Mouse (Mus musculus) lung, embryonic 14.5 days (tissue): ENCODE data around the gene Dclk2. TPM values are rescaled to one million over a fixed set of nuclear protein-coding genes. Genes with fewer than 3 reads are reported as not detected.

Experiments used
- ATAC-seq: fragments of 200-750 bp; cut with Nextera tagmentation; 2 replicates; pipeline ENCODE4 v1.8.0; 2017; ENCODE audit warnings: mild to moderate bottlenecking, moderate TSS enrichment, moderate library complexity; ENCODE audit not compliant: insufficient read depth
- DNase-seq: peaks from one replicate; pipeline ENCODE4 v3.0.0-alpha.2; 2015
- H3K27ac ChIP-seq: fragments of 300-500 bp; sonication (generic); 2 replicates; pipeline ENCODE4 v1.5.1; 2014; ENCODE audit warnings: low read depth, mild to moderate bottlenecking, moderate library complexity
- H3K27me3 ChIP-seq: fragments of 300-500 bp; sonication (generic); 2 replicates; pipeline ENCODE4 v1.6.1; 2014; ENCODE audit warnings: low read length, control low read depth; ENCODE audit not compliant: insufficient read depth
- H3K36me3 ChIP-seq: fragments of 300-500 bp; sonication (generic); 2 replicates; pipeline ENCODE4 v1.6.1; 2014; ENCODE audit warnings: control low read depth; ENCODE audit not compliant: insufficient read depth
- H3K4me1 ChIP-seq: fragments of 300-500 bp; sonication (generic); 2 replicates; pipeline ENCODE4 v1.6.1; 2014; ENCODE audit warnings: antibody characterized with exemption, control low read depth; ENCODE audit not compliant: insufficient read depth
- H3K4me2 ChIP-seq: fragments of 300-500 bp; sonication (generic); 2 replicates; pipeline ENCODE4 v1.6.1; 2014; ENCODE audit warnings: mild to moderate bottlenecking
- H3K4me3 ChIP-seq: fragments of 300-500 bp; sonication (generic); 2 replicates; pipeline ENCODE4 v1.5.1; 2014; ENCODE audit warnings: low read depth, low read length
- H3K9ac ChIP-seq: fragments of 300-500 bp; sonication (generic); 2 replicates; pipeline ENCODE4 v1.6.1; 2014
- H3K9me3 ChIP-seq: fragments of 300-500 bp; sonication (generic); 2 replicates; pipeline ENCODE4 v1.6.1; 2016; ENCODE audit warnings: low read depth, low read length, control low read depth
- CTCF ChIP-seq: IDR thresholded peaks from 2 replicates; pipeline ENCODE4 v1.5.1; 2016; ENCODE audit warnings: antibody characterized with exemption, low read depth
- WGBS: fragments of 180-500 bp; shearing (Covaris S2); extraction: QIAGEN DNeasy Blood & Tissue Kit; methylation state at CpG from one replicate; pipeline ENCODE4 v1.1.7; 2014; 5-methylcytosine and 5-hydroxymethylcytosine counted together
- polyA plus RNA-seq: library from polyadenylated mRNA; unstranded; fragments of >200 nt; fragmentation: Nextera tagmentation; extraction: Ambion mirVana; gene quantifications from 2 replicates; pipeline ENCODE4 v1.2.1, GENCODE M21; 2014

Dclk2 gene
- polyA plus RNA-seq, 1 experiment from 2014 or later: 8.2 TPM

DNA sequence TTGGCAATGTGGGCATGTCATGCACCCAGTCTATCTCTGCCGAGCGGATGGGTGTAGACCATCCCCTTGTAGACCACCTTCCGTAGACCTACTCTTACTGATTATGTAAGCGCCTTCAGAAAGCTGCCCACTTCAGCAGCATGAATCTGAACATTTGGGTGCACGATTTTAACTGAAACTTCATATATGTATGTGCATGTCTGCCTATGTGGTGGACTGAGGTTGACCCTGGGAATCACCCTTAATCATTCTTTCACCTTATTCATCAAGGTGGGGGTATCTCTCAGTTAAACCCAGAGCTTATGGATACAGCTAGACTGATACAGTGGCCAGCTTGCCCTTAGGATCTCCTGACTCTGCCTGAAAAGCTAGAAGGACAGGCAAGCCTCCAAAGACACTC lies 3.6 kb downstream of the Dclk2 start:
- H3K4me3 ChIP-seq: no peak overlapping the region
- H3K9ac ChIP-seq: no peak overlapping the region
- no peak for TF ChIP-seq CTCF
- H3K27ac ChIP-seq: no peak overlapping the region
- peaks cover 11% of the 10 kb centered on the region for H3K27me3 ChIP-seq
- no peak overlapping the region for H3K4me2 ChIP-seq
- ATAC-seq (no peak), DNase-seq (no peak)
- no peaks in the 10 kb centered on the region for H3K36me3 ChIP-seq
- 93% methylated on average over 5 of the region's 5 CpGs for WGBS
- H3K4me1 ChIP-seq: no peaks in the 10 kb centered on the region
- H3K9me3 ChIP-seq: no peaks in the 10 kb centered on the region

DNA sequence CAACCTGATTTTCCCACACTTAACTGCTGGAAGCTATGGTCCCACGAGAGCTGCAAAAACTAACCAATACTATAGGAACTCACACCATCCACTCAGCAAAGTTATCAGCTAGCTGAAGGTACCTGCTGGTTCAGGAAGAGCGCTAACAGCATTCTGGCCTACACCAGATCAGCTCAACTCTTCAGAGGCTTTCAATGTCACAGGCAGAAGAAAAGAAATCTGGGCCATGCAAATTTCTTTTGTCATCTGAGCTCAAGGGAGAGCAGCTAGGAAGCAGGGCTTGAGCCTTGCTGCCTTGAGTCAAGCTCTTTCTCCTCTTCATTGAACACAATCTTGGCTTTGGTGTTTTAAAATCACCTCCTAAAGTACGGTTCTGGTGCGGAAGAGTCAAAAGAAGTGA lies 4.0 kb downstream of the Dclk2 start:
- ATAC-seq (no peak), DNase-seq (no peak)
- 87% methylated on average over 4 of the region's 4 CpGs for WGBS
- Histone ChIP-seq H3K27me3 (peaks cover 11% of the 10 kb centered on the region), H3K27ac (no peak overlapping the region), H3K4me2 (no peak overlapping the region), H3K4me1 (no peaks in the 10 kb centered on the region), H3K9me3 (no peaks in the 10 kb centered on the region), H3K4me3 (no peak overlapping the region), H3K36me3 (no peaks in the 10 kb centered on the region), H3K9ac (no peak overlapping the region)
- TF ChIP-seq CTCF: no peak

DNA sequence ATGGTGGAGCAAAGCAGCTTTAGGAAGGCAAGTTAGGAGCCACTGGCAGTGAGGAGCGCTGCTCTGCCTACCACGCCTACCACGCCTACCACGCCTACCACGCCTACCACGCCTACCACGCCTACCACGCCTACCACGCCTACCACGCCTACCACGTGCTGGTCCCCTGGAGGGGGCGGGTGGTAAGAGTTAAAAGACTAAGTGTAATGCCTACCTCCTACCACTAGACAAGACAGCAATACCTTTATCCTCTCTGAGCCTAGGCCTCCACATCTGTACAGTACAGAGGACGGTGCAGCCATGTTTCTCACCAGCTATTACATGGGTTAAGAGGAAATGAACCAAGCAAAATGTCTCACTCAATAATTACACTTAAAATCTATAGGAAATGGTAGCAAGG lies 5.4 kb downstream of the Dclk2 start:
- Histone ChIP-seq H3K4me3 (no peak overlapping the region), H3K4me2 (no peak overlapping the region), H3K9ac (no peak overlapping the region), H3K27me3 (peaks cover 11% of the 10 kb centered on the region), H3K27ac (no peak overlapping the region), H3K36me3 (no peaks in the 10 kb centered on the region), H3K9me3 (no peaks in the 10 kb centered on the region), H3K4me1 (no peaks in the 10 kb centered on the region)
- DNase-seq (no peak), ATAC-seq (no peak)
- 46% methylated on average over 13 of the region's 13 CpGs for WGBS
- TF ChIP-seq CTCF: no peak

DNA sequence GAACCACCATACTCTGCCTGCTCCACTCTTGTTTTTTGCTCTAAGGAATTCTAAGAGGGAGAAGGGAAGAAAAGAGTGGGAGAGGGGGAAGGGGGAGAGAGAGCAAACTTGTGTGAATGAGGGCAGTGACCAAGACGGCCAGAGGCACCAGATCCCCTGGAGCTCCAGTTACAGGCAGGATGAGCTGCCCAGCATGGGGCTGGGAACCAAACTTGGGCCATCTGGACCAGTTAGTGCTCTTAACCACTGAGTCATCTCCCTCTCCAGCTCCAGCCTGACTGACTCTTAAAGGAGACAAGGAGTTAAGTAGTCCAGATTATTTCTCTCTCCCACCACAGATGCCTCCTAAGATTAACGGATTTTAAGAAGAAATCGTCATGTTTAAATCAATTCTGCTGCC lies 6.3 kb downstream of the Dclk2 start:
- WGBS: 65% methylated on average over 3 of the region's 3 CpGs

DNA sequence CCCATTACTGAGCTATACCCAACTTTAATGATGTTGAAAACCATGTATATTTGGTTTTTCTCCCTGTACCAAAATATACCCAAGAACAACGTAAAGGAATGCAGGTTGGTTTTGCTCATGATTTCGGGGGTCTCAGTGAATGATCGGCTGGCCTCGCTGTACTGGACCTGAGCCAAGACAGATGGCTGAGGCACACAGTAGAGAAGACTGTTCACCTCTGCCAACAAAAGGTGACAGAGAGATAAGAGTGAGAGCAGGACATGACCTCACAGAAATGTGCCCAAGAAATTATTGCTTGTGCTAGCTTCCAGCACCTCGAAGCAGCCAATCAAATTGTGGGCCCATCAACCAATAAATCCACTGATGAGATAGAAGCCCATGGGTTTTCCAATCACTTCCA lies 22.3 kb downstream of the Dclk2 start:
- Histone ChIP-seq H3K4me1 (no peaks in the 10 kb centered on the region), H3K4me2 (no peak overlapping the region), H3K27me3 (no peaks in the 10 kb centered on the region), H3K36me3 (no peaks in the 10 kb centered on the region), H3K9ac (no peak overlapping the region), H3K4me3 (no peak overlapping the region), H3K27ac (no peak overlapping the region), H3K9me3 (no peaks in the 10 kb centered on the region)
- WGBS: 76% methylated on average over 5 of the region's 5 CpGs
- DNase-seq: no peak
- no peak for TF ChIP-seq CTCF
- no peak for ATAC-seq

More for the DNA sequence above, 6.3 kb downstream of the Dclk2 start:
- no peak for TF ChIP-seq CTCF
- ATAC-seq (no peak), DNase-seq (no peak)
- Histone ChIP-seq H3K4me1 (no peaks in the 10 kb centered on the region), H3K4me3 (no peak overlapping the region), H3K9ac (no peak overlapping the region), H3K4me2 (no peak overlapping the region), H3K27ac (no peak overlapping the region), H3K9me3 (no peaks in the 10 kb centered on the region), H3K36me3 (no peaks in the 10 kb centered on the region), H3K27me3 (peaks cover 3% of the 10 kb centered on the region)

DNA sequence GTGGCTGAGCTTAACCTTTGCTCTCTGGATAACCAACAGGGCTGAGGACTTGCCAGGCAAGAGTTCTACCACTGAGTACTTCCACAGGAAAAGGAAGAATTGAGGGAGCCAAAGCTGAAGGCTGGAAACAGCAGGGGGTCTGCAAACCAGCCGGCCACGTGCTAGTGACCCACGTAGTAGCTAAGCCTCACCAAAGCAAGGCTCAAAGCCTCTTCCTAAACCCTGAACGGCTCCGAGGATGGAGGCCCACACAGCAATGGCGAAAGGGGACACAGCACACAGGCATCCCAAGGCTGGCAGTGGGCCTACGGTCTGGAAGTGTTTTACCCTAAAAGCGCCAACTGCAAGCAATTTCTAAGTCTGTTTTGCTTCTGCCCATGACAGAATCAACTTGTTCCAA lies 23.1 kb downstream of the Dclk2 start:
- Histone ChIP-seq H3K36me3 (no peaks in the 10 kb centered on the region), H3K9me3 (no peaks in the 10 kb centered on the region), H3K4me2 (no peak overlapping the region), H3K4me3 (no peak overlapping the region), H3K27me3 (no peaks in the 10 kb centered on the region), H3K4me1 (no peaks in the 10 kb centered on the region), H3K27ac (no peak overlapping the region), H3K9ac (no peak overlapping the region)
- ATAC-seq (no peak), DNase-seq (no peak)
- TF ChIP-seq CTCF: no peak
- WGBS: 60% methylated on average over 8 of the region's 8 CpGs

DNA sequence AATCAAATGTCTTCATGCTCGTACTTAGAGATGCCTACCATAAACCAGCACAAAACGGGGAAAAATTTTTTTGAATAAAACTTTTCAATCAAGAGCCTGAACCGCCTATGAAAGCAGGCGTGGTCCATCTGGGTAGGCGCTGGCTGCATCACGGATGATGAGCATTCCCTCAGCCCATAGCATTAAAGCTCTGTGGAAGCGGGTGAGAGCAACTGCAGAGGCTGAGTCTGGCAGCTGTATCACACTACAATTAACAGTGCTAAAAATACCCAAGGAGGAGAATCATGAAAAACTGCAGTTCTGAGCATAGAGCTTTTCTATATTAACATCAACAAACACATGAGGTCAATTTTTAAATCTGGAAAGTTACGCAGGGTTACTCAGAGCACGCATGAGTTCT lies 23.6 kb downstream of the Dclk2 start:
- no peaks in the 10 kb centered on the region for H3K27me3 ChIP-seq
- no peak overlapping the region for H3K4me3 ChIP-seq
- DNase-seq (no peak), ATAC-seq (no peak)
- no peaks in the 10 kb centered on the region for H3K4me1 ChIP-seq
- no peaks in the 10 kb centered on the region for H3K36me3 ChIP-seq
- H3K9me3 ChIP-seq: no peaks in the 10 kb centered on the region
- H3K27ac ChIP-seq: no peak overlapping the region
- no peak overlapping the region for H3K4me2 ChIP-seq
- WGBS: 71% methylated on average over 9 of the region's 9 CpGs
- H3K9ac ChIP-seq: no peak overlapping the region
- no peak for TF ChIP-seq CTCF

DNA sequence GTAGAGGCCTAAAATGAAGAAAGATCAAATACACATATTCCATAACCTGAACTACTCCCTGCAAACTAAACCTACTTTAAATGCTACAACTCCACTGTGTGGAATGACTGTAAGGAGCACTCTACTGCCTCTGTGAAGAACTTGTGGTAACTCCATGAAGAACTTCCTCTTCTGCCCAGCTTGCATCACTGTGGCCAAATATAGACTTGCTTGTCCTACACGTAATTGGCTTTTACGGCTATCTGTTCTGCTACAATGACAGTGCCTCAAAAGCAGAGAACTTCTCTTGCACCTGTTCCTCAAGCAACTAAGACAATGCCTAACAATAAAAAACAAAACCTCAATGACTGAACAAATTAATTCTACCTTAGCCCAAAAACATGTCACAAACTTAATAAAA lies 26.2 kb downstream of the Dclk2 start:
- no peak for ATAC-seq
- H3K27me3 ChIP-seq: no peaks in the 10 kb centered on the region
- H3K36me3 ChIP-seq: no peaks in the 10 kb centered on the region
- no peaks in the 10 kb centered on the region for H3K9me3 ChIP-seq
- WGBS: 91% methylated on average over 2 of the region's 2 CpGs
- no peak overlapping the region for H3K4me2 ChIP-seq
- H3K9ac ChIP-seq: no peak overlapping the region
- H3K4me1 ChIP-seq: no peaks in the 10 kb centered on the region
- DNase-seq: no peak
- no peak overlapping the region for H3K4me3 ChIP-seq
- no peak overlapping the region for H3K27ac ChIP-seq
- no peak for TF ChIP-seq CTCF
